Mouse (Mus musculus): ENCODE measurements around the gene Taf1d.

GRCm38 (mm10) chr9:15318170-15318742 lies 12.2 kb downstream of the Taf1d start:
- no peak for TF ChIP-seq CTCF (IDR thresholded peaks at IDR 0.05)
- TF ChIP-seq EP300 (IDR thresholded peaks at IDR 0.05) = no peak

Data from lung, postnatal 0 days (tissue).